In genomic region chr19:28623726-28624125, GRCm38 (mm10) we compare ENCODE assay signal across 12 mouse cellular contexts. TPM values are rescaled to one million over a fixed set of nuclear protein-coding genes. Genes with fewer than 3 reads are reported as not detected.
DNase-seq lines count a peak whose midpoint lies in the region; ATAC-seq and TF ChIP-seq lines count a peak whose summit lies in the region.
"Had no signal": no experiment of that assay in that cellular context is flagged by ENCODE, and none has a peak within 500 bp of the region (broad histone marks: within the 10 kb centered on the region; RNA-seq: fewer than 3 reads in every experiment).

No protein-coding gene starts in this region.

- no peaks in the 10 kb centered on the region for H3K36me3 ChIP-seq in forebrain, embryonic 15.5 days
- H3K36me3 ChIP-seq: neural tube, embryonic 12.5 days had no signal

- no peaks in the 10 kb centered on the region for H3K4me1 ChIP-seq in forebrain, embryonic 15.5 days
- H3K4me1 ChIP-seq: neural tube, embryonic 12.5 days had no signal

- H3K27me3 ChIP-seq in forebrain, embryonic 15.5 days: no peaks in the 10 kb centered on the region
- H3K27me3 ChIP-seq: neural tube, embryonic 12.5 days had no signal

- peak; percentile 26 to 31 for DNase-seq in left cerebral cortex, adult 2 months (ENCODE audit: extremely low spot score in 1 of 2, low spot score in 2 of 2)
- no peak for DNase-seq in left cerebral cortex, postnatal 4 days
- peak; percentile 46 to 49 for DNase-seq in adrenal gland, adult 18-20 months (ENCODE audit: low spot score in 2 of 2)
- DNase-seq in brain, adult 2 months (ENCODE audit: low read depth, low spot score): peak; percentile 75
- peak; percentile 45 for DNase-seq in heart, postnatal 4 days
- DNase-seq in thymus, postnatal 14 days: no peak
- DNase-seq: liver; spleen, adult 18-20 months; thymus, adult 18-20 months had no signal

- intact Hi-C loops in left cerebral cortex, adult 2 months (cut with DNase I): loop anchor here (5.0 to 10.0 kb wide), 2 partner anchors 459 to 1161 kb away; no protein-coding TSS in a partner anchor
- intact Hi-C loops in left cerebral cortex, postnatal 4 days (cut with DNase I): no loop called here

- no peak overlapping the region for H3K9ac ChIP-seq in forebrain, embryonic 15.5 days (replicated peaks)
- H3K9ac ChIP-seq: neural tube, embryonic 12.5 days had no signal

- no peak overlapping the region for H3K4me2 ChIP-seq in forebrain, embryonic 15.5 days (replicated peaks)
- H3K4me2 ChIP-seq: neural tube, embryonic 12.5 days had no signal

- TF ChIP-seq CTCF in left cerebral cortex, adult 2 months (IDR thresholded peaks at IDR 0.05): no peak

- no peak for ATAC-seq in forebrain, embryonic 15.5 days (replicated peaks)

- H3K4me3 ChIP-seq in left cerebral cortex, adult 2 months: no peak overlapping the region
- no peak overlapping the region for H3K4me3 ChIP-seq in forebrain, embryonic 15.5 days
- H3K4me3 ChIP-seq: neural tube, embryonic 12.5 days had no signal

- H3K27ac ChIP-seq in left cerebral cortex, adult 2 months: no peak overlapping the region
- no peak overlapping the region for H3K27ac ChIP-seq in forebrain, embryonic 15.5 days (replicated peaks)
- H3K27ac ChIP-seq: neural tube, embryonic 12.5 days had no signal

- no peaks in the 10 kb centered on the region for H3K9me3 ChIP-seq in forebrain, embryonic 15.5 days
- H3K9me3 ChIP-seq: neural tube, embryonic 12.5 days had no signal

- WGBS in forebrain, embryonic 15.5 days: 84% methylated on average over 10 of the region's 10 CpGs

RNA-seq across cellular contexts. Expression of gene Glis3, which starts 56.2 kb away (rescaled TPM):
- total RNA-seq in left cerebral cortex, adult 2 months (2021): 1 to 10 TPM; 6.5 to 6.7 TPM
- 10 to 100 TPM in 1 of 2 experiments, 1 to 10 TPM in 1; 6.6 to 10.8 TPM for total RNA-seq in left cerebral cortex, postnatal 4 days (2021)
- 1 to 10 TPM; 7.8 to 8.1 TPM for total RNA-seq in adrenal gland, adult 18-20 months (2021)
- total RNA-seq in heart, postnatal 4 days (2021): 1 to 10 TPM; 2.1 to 2.3 TPM
- polyA plus RNA-seq in forebrain, embryonic 15.5 days (2015; fragmentation: Nextera tagmentation; extraction: Ambion mirVana): 0.77 and 1.2 TPM in 2 replicates
- total RNA-seq: MEL had no signal

Comparison
In these comparisons a context has a peak if more than half of its experiments do, and no peak if none do; other contexts are left out.
1. DNase-seq: peak in left cerebral cortex, adult 2 months (2 of 2), adrenal gland, adult 18-20 months (2 of 2), brain, adult 2 months (single experiment) and heart, postnatal 4 days (single experiment); none in left cerebral cortex, postnatal 4 days (single experiment) and thymus, postnatal 14 days (single experiment).